Mouse (Mus musculus): ENCODE measurements around the gene Stat3. TPM values are rescaled to one million over a fixed set of nuclear protein-coding genes. Genes with fewer than 3 reads are reported as not detected.

The Stat3 gene
- polyA plus RNA-seq, 1 experiment from 2014 or later = 33.7 TPM

GRCm38 (mm10) chr11:100838894-100839293 lies 100.4 kb downstream of the Stat3 start:
- WGBS = 94% methylated on average over 9 of the region's 9 CpGs
- H3K4me1 ChIP-seq = 0 out of 2 replicates have a peak, but pooled peaks cover 7% of the 10 kb centered on the region
- no peaks in the 10 kb centered on the region for H3K27me3 ChIP-seq (ENCODE audit: insufficient read depth, poor library complexity, severe bottlenecking)
- H3K27ac ChIP-seq = no peak overlapping the region
- no peaks in the 10 kb centered on the region for H3K9me3 ChIP-seq
- no peak overlapping the region for H3K4me3 ChIP-seq
- no peak for DNase-seq (ENCODE audit: low spot score)
- peaks cover 5% of the 10 kb centered on the region; the same call in 1 of the 2 replicates for H3K36me3 ChIP-seq

- Histone ChIP-seq H3K27ac (no peak overlapping the region), H3K4me1 (peaks cover 13% of the 10 kb centered on the region; the same call in 1 of the 2 replicates), H3K27me3 (ENCODE audit: insufficient read depth, poor library complexity, severe bottlenecking) (no peaks in the 10 kb centered on the region), H3K36me3 (peaks cover 2% of the 10 kb centered on the region; the same call in 1 of the 2 replicates), H3K4me3 (no peak overlapping the region), H3K9me3 (no peaks in the 10 kb centered on the region)
- WGBS = 78% methylated on average over 9 of the region's 9 CpGs
- DNase-seq (ENCODE audit: low spot score) = no peak
These were observed 102.2 kb downstream of the Stat3 start for GRCm38 (mm10) chr11:100836923-100837702.

Other genes starting within 250 kb of the Stat3 start
- 0.23 and 0.27 TPM in 2 replicates for gene Zfp385c, start 247.1 kb downstream of the Stat3 start, polyA plus RNA-seq (2016; fragmentation: Nextera tagmentation; extraction: Ambion mirVana)
- gene Dhx58, start 235.3 kb downstream of the Stat3 start, polyA plus RNA-seq (2016; fragmentation: Nextera tagmentation; extraction: Ambion mirVana) = 1.1 and 2.4 TPM in 2 replicates
- 52.0 and 59.8 TPM in 2 replicates for gene Kat2a, start 227.1 kb downstream of the Stat3 start, polyA plus RNA-seq (2016; fragmentation: Nextera tagmentation; extraction: Ambion mirVana)
- gene Hspb9, start 225.7 kb downstream of the Stat3 start, polyA plus RNA-seq (2016; fragmentation: Nextera tagmentation; extraction: Ambion mirVana) = 0.19 and 0.34 TPM in 2 replicates
- gene Rab5c, start 201.3 kb downstream of the Stat3 start, polyA plus RNA-seq (2016; fragmentation: Nextera tagmentation; extraction: Ambion mirVana) = 13.7 and 13.9 TPM in 2 replicates
- not detected in 2 replicates for gene Kcnh4, start 179.6 kb downstream of the Stat3 start, polyA plus RNA-seq (2016; fragmentation: Nextera tagmentation; extraction: Ambion mirVana)
- not detected in 2 replicates for gene Hcrt, start 176.6 kb downstream of the Stat3 start, polyA plus RNA-seq (2016; fragmentation: Nextera tagmentation; extraction: Ambion mirVana)
- 4.8 and 6.3 TPM in 2 replicates for gene Ghdc, start 168.6 kb downstream of the Stat3 start, polyA plus RNA-seq (2016; fragmentation: Nextera tagmentation; extraction: Ambion mirVana)
- 25.7 and 30.1 TPM in 2 replicates for gene Stat5b, start 88.8 kb downstream of the Stat3 start, polyA plus RNA-seq (2016; fragmentation: Nextera tagmentation; extraction: Ambion mirVana)
- gene Stat5a, start 80.2 kb downstream of the Stat3 start, polyA plus RNA-seq (2016; fragmentation: Nextera tagmentation; extraction: Ambion mirVana) = 6.2 and 6.6 TPM in 2 replicates
- gene Cavin1, start 31.3 kb upstream of the Stat3 start, polyA plus RNA-seq (2016; fragmentation: Nextera tagmentation; extraction: Ambion mirVana) = 139 and 252 TPM in 2 replicates
- gene Atp6v0a1, start 69.9 kb upstream of the Stat3 start, polyA plus RNA-seq (2016; fragmentation: Nextera tagmentation; extraction: Ambion mirVana) = 54.4 and 66.3 TPM in 2 replicates
- gene Naglu, start 130.5 kb upstream of the Stat3 start, polyA plus RNA-seq (2016; fragmentation: Nextera tagmentation; extraction: Ambion mirVana) = 13.9 and 15.8 TPM in 2 replicates
- 0.21 TPM in 1 of 2 replicates, not detected in the other for gene Hsd17b1, start 138.9 kb upstream of the Stat3 start, polyA plus RNA-seq (2016; fragmentation: Nextera tagmentation; extraction: Ambion mirVana)
- 36.5 and 37.0 TPM in 2 replicates for gene Coasy, start 143.0 kb upstream of the Stat3 start, polyA plus RNA-seq (2016; fragmentation: Nextera tagmentation; extraction: Ambion mirVana)
- 42.6 and 52.0 TPM in 2 replicates for gene Mlx, start 147.7 kb upstream of the Stat3 start, polyA plus RNA-seq (2016; fragmentation: Nextera tagmentation; extraction: Ambion mirVana)
- 29.6 and 40.8 TPM in 2 replicates for gene Psmc3ip, start 155.9 kb upstream of the Stat3 start, polyA plus RNA-seq (2016; fragmentation: Nextera tagmentation; extraction: Ambion mirVana)
- 12.6 and 13.0 TPM in 2 replicates for gene Retreg3, start 180.4 kb upstream of the Stat3 start, polyA plus RNA-seq (2016; fragmentation: Nextera tagmentation; extraction: Ambion mirVana)
- 103 and 110 TPM in 2 replicates for gene Tubg1, start 180.4 kb upstream of the Stat3 start, polyA plus RNA-seq (2016; fragmentation: Nextera tagmentation; extraction: Ambion mirVana)
- gene Tubg2, start 216.4 kb upstream of the Stat3 start, polyA plus RNA-seq (2016; fragmentation: Nextera tagmentation; extraction: Ambion mirVana) = 3.0 and 4.2 TPM in 2 replicates
- gene Cntnap1, start 231.0 kb upstream of the Stat3 start, polyA plus RNA-seq (2016; fragmentation: Nextera tagmentation; extraction: Ambion mirVana) = 0.39 and 0.44 TPM in 2 replicates
- gene Plekhh3, start 231.8 kb upstream of the Stat3 start, polyA plus RNA-seq (2016; fragmentation: Nextera tagmentation; extraction: Ambion mirVana) = 5.6 and 6.4 TPM in 2 replicates
- gene Ccr10, start 235.9 kb upstream of the Stat3 start, polyA plus RNA-seq (2016; fragmentation: Nextera tagmentation; extraction: Ambion mirVana) = 0.16 and 0.19 TPM in 2 replicates